Mouse (Mus musculus): ENCODE measurements around the gene Tspyl1.
A peak's percentile ranks its signal among the peaks of the same experiment; 100 is the strongest.
"Not testable (repeated sequence)": the region's sequence is repeated elsewhere in the genome, so short reads cannot be mapped to it uniquely, and the experiment has no call there.

Gene Tspyl1

GRCm38 (mm10) chr10:34281962-34282388 lies at the start of gene Tspyl1:
Gene Tspyl1 (plus strand): TSS chr10:34282190.
- peak; percentile 97 for DNase-seq (ENCODE audit: low spot score in 2 of 2)

DNA sequence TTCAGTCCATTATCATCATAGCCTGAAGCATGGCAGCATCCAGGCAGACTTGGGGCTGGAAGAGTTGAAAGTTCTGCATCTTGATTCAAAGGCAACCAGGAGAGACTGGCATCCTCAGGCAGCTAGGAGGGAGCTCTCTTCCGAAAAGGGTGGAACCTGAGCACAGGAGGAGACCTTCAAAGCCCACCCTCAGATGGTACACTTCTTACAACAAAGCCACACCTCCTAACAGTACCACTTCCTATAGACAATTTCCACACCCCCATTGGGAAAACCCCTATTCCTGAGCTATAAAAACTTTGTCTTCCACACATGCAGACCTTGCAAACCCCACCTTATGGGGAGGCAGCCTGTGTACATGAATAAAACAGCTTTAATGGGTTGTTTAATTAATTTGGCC lies 48.6 kb upstream of the Tspyl1 start:
- DNase-seq (ENCODE audit: low spot score in 2 of 2): no peak

DNA sequence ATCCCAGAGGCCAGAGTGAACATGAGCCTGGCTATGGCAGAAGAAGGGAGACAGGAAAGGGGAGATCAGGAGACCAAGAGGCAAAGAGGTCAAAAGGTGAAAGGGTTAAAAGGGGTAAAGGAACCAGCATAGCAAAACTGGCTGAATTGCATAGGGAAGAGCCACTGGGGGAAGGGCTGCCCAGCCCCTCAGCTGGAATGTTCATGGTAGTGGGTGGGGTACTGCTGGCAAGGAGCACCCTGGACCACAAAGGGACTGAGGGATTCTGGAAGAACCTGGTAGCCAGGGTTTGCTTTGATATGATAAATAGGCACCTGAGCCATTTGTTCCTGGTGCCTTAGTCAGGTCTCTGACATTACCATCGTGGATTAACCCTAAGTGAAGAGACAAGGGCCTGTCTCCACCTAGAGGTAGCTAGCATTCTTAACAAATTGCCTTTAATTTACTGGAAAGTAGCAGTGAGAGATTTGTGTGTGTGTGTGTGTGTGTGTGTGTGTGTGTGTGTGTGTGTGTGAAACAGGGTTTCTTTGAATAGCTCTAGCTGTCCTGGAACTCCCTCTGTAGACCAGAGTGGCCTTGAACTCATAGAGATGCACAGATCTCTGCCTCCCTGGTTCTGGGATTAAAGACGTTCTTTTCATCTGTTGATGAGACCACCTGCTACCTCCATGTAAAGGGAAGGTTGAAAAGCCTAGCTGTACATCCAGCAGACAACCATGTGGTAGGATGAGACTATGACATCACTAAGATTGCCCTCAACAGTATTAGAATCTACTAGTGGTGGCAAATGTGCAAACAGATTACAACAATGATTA lies 47.9 kb upstream of the Tspyl1 start:
- no peak for DNase-seq (ENCODE audit: low spot score in 2 of 2)

- DNase-seq (ENCODE audit: low spot score in 2 of 2): no peak
These were observed 46.6 kb upstream of the Tspyl1 start for GRCm38 (mm10) chr10:34235384-34235783.

GRCm38 (mm10) chr10:34236569-34236968 lies 45.4 kb upstream of the Tspyl1 start:
- no peak for DNase-seq (ENCODE audit: low spot score in 2 of 2)

GRCm38 (mm10) chr10:34238536-34238935 lies 43.5 kb upstream of the Tspyl1 start:
- DNase-seq (ENCODE audit: low spot score in 2 of 2): no peak

DNA sequence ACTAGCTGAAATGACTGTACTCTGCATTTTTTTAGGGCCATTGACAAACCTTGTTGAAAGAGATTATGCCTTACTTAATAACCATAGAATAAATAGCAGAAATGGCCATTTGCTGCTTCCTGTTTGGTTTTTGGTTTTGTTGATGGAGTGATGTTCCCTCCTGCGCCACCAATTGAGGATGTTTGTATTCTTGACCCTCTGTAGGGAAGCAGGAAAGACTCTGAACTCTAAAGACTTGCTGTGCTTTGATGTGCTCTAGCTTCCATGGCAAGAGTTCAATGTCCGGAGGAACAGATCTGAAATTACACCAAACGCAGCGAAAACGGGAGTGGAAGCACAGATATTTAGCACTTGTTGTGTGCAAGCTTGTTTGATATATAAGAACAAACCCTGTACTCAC lies 37.2 kb upstream of the Tspyl1 start:
- no peak for DNase-seq (ENCODE audit: low spot score in 2 of 2)

GRCm38 (mm10) chr10:34246106-34246505 lies 35.9 kb upstream of the Tspyl1 start:
- no peak for DNase-seq (ENCODE audit: low spot score in 2 of 2)

DNA sequence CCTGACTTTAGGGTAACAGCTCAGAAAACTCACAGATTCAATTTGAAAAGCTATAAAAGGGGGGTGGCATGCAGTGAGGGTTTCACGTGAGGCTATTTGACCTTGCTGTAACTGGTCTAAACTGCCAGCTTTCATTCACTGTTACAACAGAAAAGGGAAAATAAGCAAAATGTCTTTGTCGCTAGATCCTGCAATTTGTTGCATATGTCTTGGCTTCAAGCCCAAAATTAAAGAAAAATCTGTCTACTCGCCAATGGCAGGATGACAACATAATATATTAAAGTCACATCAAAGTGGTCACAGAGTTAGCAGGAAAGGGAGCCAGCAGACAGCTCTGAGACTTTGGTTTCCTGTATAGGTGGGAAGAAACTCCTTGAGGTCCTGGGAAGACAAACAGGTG lies 34.2 kb upstream of the Tspyl1 start:
- no peak for DNase-seq (ENCODE audit: low spot score in 2 of 2)

GRCm38 (mm10) chr10:34249594-34249993 lies 32.4 kb upstream of the Tspyl1 start:
- DNase-seq (ENCODE audit: low spot score in 2 of 2): no peak

DNA sequence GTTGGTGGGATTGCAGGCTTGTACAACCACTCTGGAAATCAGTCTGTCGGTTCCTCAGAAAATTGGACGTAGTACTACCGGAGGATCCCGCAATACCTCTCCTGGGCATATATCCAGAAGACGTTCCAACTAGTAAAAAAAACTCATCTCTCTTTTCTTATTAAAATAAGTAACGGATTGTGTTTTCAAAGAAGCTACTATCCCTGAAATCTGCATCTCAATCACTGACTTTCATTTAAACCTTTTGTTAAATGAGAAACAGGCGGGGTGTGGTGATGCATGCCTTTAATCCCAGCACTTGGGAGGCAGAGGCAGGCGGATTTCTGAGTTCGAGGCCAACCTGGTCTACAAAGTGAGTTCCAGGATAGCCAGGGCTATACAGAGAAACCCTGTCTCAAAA lies 29.2 kb upstream of the Tspyl1 start:
- DNase-seq (ENCODE audit: low spot score in 2 of 2): not testable (repeated sequence)

GRCm38 (mm10) chr10:34265106-34265505 lies 16.9 kb upstream of the Tspyl1 start:
- no peak for DNase-seq (ENCODE audit: low spot score in 2 of 2)

DNA sequence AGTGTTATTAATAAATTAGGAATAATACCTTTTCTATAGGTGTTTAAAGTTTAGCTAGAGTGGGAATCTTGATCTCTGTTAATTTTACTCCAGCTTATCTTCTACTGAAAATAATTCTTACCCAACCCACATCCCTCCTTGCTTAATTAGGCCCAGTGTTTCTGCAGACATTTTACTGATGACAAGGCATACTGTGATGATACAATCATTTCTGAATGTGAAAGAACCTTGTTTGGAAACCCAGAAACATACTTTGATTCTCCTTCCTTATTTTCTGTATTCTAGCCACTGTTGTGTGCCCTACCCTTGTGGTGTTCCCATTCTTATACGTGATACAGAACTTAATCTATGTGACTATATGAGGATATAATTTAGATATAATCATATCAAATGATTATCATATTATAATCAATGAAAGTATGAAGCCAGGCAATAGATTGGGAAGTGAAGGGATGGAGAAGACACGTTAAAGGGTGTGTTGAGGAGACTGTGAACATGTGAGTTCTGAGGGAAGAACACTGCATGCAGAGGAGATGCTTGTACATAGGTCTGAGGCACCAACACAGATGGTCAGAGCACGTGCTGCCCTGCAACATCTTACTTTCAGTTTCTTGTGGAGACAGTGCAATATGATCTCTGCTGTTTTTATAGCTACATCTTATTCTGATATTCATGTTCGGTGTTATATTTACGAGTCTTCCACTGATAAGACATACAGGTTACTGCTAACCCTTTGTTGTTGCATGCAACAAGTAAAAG lies 14.5 kb upstream of the Tspyl1 start:
- DNase-seq (ENCODE audit: low spot score in 2 of 2): no peak

- no peak for DNase-seq (ENCODE audit: low spot score in 2 of 2)
These were observed 10.3 kb upstream of the Tspyl1 start for GRCm38 (mm10) chr10:34271681-34272080.

DNA sequence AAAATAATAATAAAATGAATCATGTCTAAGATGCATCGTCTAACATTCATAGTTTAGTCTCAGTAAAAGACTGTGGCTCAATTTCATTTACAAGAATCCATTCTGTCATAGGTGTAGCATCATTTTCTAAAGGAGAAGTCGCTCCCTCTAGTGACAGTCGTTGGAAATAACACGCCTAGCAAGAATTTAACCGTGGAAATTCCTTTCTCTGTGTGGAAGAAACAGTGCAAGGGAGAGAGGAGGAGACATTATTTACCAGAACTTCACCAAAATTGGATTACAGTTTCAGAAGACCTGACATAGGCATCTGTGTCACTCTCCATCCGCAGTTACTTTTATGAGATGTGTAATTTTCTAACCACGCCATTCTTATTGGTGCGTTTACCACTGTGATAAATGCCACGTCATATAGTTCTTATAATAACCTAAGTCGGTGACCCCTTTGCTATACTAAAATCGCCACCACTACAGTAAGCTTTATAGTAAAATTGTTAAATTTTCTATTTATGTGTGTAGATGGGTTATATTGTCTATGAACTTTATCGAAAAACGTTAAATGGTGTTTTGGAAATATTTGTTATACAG lies 1.3 kb upstream of the Tspyl1 start:
- DNase-seq (ENCODE audit: low spot score in 2 of 2): no peak

- no peak for DNase-seq (ENCODE audit: low spot score in 2 of 2)
These were observed 604 bp upstream of the Tspyl1 start for GRCm38 (mm10) chr10:34281211-34281961.

GRCm38 (mm10) chr10:34282420-34283238 lies 639 bp downstream of the Tspyl1 start:
- peak; percentile 23 to 35 for DNase-seq (ENCODE audit: low spot score in 2 of 2)

DNA sequence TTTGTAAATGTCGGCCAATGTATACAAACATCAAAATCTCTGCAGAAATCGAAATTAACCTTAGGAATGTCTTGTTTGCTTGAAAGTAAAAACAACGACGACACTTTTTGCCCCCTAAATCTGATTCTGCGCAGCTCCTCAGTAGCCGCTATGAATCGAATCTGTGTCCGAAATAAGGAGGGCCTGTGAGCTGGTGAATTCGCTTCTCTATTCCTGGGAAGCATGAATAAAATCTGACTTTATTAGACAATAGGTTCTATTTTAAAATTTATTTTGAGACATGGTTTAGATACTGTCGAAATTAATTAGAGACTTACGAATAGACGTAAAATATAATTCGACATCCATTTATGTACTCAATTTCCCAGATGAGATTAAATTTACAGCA lies 14.9 kb downstream of the Tspyl1 start:
- no peak for DNase-seq (ENCODE audit: low spot score in 2 of 2)

DNA sequence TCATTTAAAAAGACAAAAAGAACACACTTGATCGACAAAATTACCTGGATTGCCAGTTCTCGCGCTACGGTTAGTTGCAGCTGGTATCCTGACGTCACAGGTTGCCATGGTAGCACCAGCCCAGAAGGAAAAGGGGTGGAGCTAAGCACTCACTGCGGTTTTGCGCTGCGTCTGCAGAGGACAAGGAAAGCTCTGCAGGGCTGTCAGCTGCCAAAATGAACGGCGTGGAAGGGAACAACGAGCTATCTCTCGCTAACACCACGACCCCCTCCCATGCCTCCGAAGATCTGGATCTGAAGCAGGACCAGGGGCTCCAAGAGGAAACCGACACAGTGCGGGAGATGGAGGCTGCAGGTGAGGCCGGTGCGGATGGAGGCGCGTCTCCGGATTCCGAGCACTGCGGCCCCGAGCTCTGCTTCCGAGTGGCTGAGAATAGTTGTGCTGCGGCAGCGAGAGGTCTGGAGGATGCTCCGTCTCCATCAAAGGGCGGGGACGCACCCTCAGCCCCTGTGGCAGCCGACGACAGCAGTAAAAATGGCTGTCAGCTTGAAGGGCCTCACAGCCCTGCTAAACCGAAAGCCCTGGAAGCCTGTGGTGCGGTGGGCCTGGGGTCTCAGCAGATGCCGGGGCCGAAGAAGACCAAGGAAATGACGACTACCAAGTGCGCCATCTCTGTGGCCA lies 15.4 kb downstream of the Tspyl1 start, which contains the start of gene Tspyl4:
Gene Tspyl4, plus strand, starts transcription at position 144 of the 681 bp plus-strand sequence.
- peak; percentile 74 to 85 for DNase-seq (ENCODE audit: low spot score in 2 of 2)

GRCm38 (mm10) chr10:34297980-34298753 lies 16.2 kb downstream of the Tspyl1 start:
- no peak for DNase-seq (ENCODE audit: low spot score in 2 of 2)
